Mouse (Mus musculus): Measurements from ENCODE around the gene Med13l.
"Not testable (repeated sequence)": the region's sequence is repeated elsewhere in the genome, so short reads cannot be mapped to it uniquely, and the experiment has no call there.

Med13l gene

GRCm38 (mm10) chr5:118632346-118632745 lies 71.9 kb downstream of the Med13l start:
- no peak for DNase-seq (ENCODE audit: low spot score in 2 of 2)

GRCm38 (mm10) chr5:118633106-118633505 lies 72.6 kb downstream of the Med13l start:
- no peak for DNase-seq (ENCODE audit: low spot score in 2 of 2)

GRCm38 (mm10) chr5:118635476-118636187 lies 75.2 kb downstream of the Med13l start:
- no peak for DNase-seq (ENCODE audit: low spot score in 2 of 2)

- DNase-seq (ENCODE audit: low spot score in 2 of 2), result no peak
Measured at GRCm38 (mm10) chr5:118636399-118637369, 76.2 kb downstream of the Med13l start.

- no peak for DNase-seq (ENCODE audit: low spot score in 2 of 2)
Measured at GRCm38 (mm10) chr5:118637931-118638330, 77.5 kb downstream of the Med13l start.

- DNase-seq (ENCODE audit: low spot score in 2 of 2), result no peak
Measured at GRCm38 (mm10) chr5:118638534-118639109, 78.1 kb downstream of the Med13l start.

GRCm38 (mm10) chr5:118639117-118639707 lies 78.7 kb downstream of the Med13l start:
- DNase-seq (ENCODE audit: low spot score in 2 of 2), result no peak

- DNase-seq (ENCODE audit: low spot score in 2 of 2), result no peak
Measured at GRCm38 (mm10) chr5:118644041-118644440, 83.6 kb downstream of the Med13l start.

- no peak for DNase-seq (ENCODE audit: low spot score in 2 of 2)
Measured at GRCm38 (mm10) chr5:118644511-118644910, 84.0 kb downstream of the Med13l start.

- no peak for DNase-seq (ENCODE audit: low spot score in 2 of 2)
Measured at GRCm38 (mm10) chr5:118645196-118645805, 84.8 kb downstream of the Med13l start.

GRCm38 (mm10) chr5:118646897-118647296 lies 86.4 kb downstream of the Med13l start:
- no peak for DNase-seq (ENCODE audit: low spot score in 2 of 2)

GRCm38 (mm10) chr5:118647384-118647783 lies 86.9 kb downstream of the Med13l start:
- DNase-seq (ENCODE audit: low spot score in 2 of 2), result no peak

GRCm38 (mm10) chr5:118649215-118650006 lies 88.9 kb downstream of the Med13l start:
- DNase-seq (ENCODE audit: low spot score in 2 of 2), result no peak

GRCm38 (mm10) chr5:118650007-118650548 lies 89.6 kb downstream of the Med13l start:
- DNase-seq (ENCODE audit: low spot score in 2 of 2), result no peak

GRCm38 (mm10) chr5:118650746-118651145 lies 90.3 kb downstream of the Med13l start:
- DNase-seq (ENCODE audit: low spot score in 2 of 2), result no peak

GRCm38 (mm10) chr5:118652611-118653010 lies 92.1 kb downstream of the Med13l start:
- DNase-seq (ENCODE audit: low spot score in 2 of 2), result no peak

GRCm38 (mm10) chr5:118653119-118653518 lies 92.6 kb downstream of the Med13l start:
- not testable (repeated sequence) for DNase-seq (ENCODE audit: low spot score in 2 of 2)

- no peak for DNase-seq (ENCODE audit: low spot score in 2 of 2)
Measured at GRCm38 (mm10) chr5:118654599-118654998, 94.1 kb downstream of the Med13l start.

- no peak for DNase-seq (ENCODE audit: low spot score in 2 of 2)
Measured at GRCm38 (mm10) chr5:118655025-118655424, 94.5 kb downstream of the Med13l start.

- DNase-seq (ENCODE audit: low spot score in 2 of 2), result no peak
Measured at GRCm38 (mm10) chr5:118655428-118655827, 94.9 kb downstream of the Med13l start.

All from urinary bladder, adult 18-20 months (tissue).